Mouse (Mus musculus): Measurements from ENCODE around the gene Col23a1.

Col23a1 gene

DNA sequence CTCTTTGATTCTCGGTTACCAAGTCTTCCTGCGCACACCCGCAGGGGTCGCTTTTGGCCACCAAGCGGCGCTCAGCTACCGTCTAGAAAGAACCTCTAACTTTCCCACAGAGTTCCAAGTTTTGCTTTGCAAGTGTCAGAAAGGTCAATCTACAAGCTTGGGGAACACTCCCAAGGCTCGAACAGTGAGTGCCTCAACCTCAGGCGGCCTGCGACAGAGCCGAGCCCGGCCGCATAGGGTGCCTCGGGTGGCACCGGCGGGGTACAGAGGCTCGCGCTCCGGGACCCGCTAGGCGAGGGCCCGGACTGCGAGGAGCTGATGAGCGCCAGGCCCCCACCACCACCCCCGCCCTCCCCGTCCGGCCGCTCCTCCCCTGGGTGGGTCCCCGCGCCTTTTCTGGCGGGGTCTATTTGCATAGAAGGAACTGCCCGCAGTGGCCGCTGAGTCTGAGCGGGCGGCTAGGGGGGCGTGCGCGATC lies at the start of gene Col23a1:
Col23a1 (plus strand) TSS at position 357 of the 478 bp plus-strand sequence.
- DNase-seq (ENCODE audit: low spot score in 2 of 2) = peak in 1 of 2 experiments; percentile 57

DNA sequence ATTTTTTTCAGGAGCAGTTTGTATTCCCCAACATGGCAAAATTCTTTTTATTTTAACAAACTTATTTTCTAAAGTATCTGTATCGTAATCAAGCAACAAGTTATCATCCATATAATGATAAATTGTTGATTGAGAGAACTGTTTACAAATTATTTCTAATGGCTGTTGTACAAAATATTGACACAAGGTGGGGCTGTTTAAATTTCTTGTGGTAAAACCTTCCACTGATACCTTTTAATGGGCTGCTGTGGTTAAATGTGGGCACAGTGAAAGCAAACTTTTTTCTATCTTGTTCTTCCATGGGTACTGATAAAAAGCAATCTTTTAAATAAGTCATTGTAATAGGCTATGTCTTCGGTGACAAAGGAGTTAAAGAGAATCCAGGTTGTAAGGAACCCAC lies 46.8 kb upstream of the Col23a1 start:
- DNase-seq (ENCODE audit: low spot score in 2 of 2) = no peak

DNA sequence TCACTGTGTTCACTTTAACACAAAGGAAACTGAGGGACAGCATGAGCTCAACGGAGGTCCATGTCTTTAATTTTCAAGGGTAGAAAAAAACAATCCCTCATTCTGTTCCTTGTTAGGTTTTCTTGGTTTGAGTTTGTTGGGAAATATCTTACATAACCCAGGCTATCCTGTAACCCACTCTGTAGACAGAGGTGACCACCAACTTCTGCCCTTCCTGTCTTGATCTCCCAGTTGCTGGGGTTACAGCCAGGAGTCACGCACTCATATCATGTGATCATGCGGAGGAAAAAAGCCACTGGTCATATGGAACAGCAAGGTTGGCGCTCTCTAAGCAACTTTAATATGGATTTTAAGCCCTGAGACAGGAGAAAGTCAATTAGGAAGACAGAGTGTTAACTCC lies 32.7 kb upstream of the Col23a1 start:
- no peak for DNase-seq (ENCODE audit: low spot score in 2 of 2)

- no peak for DNase-seq (ENCODE audit: low spot score in 2 of 2)
Measured at GRCm38 (mm10) chr11:51261680-51262219, 28.0 kb upstream of the Col23a1 start, which contains the start of gene Clk4. Gene Clk4, plus strand, starts transcription at chr11:51261730.

DNA sequence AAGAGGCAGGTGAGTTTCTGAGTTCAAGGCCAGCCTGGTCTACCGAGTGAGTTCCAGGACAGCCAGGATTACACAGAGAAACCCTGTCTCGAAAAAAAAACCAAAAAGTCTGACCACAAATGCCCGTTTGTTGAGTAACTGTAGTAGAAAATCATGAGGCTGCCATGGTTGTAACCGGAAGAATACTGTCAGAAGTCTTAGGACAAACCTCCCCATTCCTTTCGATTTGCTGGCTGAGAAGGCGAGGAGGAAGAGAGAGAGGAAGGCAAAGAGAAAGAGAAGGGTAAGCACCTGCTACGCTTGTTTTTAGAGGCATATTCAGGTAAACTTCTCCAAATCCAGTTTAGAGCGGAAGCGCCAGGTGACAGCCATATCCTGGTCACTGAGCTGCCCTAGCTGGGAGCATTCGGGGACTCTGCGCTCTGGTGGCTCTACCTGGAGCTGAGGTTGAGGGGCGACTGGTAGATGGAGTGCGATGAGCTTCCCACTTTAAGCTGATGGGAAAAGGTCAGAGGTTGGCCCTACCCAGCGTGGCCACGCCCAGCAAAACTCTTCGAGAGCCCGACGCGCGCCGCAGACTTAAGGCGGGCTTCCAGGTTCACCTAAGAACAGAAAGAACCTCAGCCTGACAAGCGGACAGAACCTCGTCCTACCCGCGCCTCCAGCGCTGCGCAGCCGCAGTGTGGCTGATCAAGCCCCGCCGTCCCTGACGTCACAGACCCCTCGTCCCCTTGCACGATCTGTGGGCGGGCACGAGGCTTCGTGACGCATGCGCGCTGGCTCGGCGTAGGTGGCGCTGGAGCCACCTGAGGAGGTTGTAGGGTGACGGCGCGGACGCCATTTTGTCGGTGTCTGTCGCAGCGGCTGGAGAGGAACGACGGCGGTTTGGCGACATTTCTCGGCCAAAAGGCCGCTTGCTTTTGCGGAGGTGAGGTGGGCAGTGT lies 27.1 kb upstream of the Col23a1 start, which contains the start of gene BC049762:
BC049762 (minus strand) TSS at position 705 of the 944 bp plus-strand sequence.
- DNase-seq (ENCODE audit: low spot score in 2 of 2) = peak; percentile 96 to 99

GRCm38 (mm10) chr11:51263286-51263831 lies 26.4 kb upstream of the Col23a1 start:
- DNase-seq (ENCODE audit: low spot score in 2 of 2) = peak in 1 of 2 experiments; percentile 44

- no peak for DNase-seq (ENCODE audit: low spot score in 2 of 2)
Measured at GRCm38 (mm10) chr11:51264352-51264751, 25.4 kb upstream of the Col23a1 start.

- no peak for DNase-seq (ENCODE audit: low spot score in 2 of 2)
Measured at GRCm38 (mm10) chr11:51265326-51265725, 24.4 kb upstream of the Col23a1 start.

- no peak for DNase-seq (ENCODE audit: low spot score in 2 of 2)
Measured at GRCm38 (mm10) chr11:51274418-51274817, 15.3 kb upstream of the Col23a1 start.

GRCm38 (mm10) chr11:51290066-51290955 lies 591 bp downstream of the Col23a1 start:
- no peak for DNase-seq (ENCODE audit: low spot score in 2 of 2)

DNA sequence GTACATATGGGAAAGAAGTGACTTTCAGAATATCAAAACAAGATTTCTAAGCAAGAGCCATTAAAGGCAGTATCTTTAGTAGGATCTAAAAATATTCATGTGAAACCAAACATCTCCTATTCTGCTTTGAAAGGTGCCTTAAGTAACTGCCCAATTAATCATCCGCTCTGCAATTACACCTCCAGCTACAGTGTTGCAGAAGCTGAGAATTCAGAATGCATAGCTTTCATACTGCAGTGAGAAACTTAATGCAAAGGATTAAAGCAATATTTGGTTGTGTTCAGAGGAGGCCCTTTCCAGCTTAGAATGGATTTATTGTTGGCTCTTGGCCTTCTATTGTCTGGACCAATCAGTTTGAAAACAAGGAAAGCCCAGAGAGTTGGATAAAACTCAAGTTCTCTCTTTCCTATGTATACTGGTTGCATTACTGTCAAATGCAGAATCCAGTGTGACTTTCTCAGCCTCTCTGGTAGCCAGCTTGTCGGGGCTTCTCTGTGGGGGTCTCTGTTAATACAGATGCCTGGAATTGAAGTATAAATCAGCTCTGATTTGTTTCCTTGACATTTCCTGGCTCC lies 4.3 kb downstream of the Col23a1 start:
- no peak for DNase-seq (ENCODE audit: low spot score in 2 of 2)

DNA sequence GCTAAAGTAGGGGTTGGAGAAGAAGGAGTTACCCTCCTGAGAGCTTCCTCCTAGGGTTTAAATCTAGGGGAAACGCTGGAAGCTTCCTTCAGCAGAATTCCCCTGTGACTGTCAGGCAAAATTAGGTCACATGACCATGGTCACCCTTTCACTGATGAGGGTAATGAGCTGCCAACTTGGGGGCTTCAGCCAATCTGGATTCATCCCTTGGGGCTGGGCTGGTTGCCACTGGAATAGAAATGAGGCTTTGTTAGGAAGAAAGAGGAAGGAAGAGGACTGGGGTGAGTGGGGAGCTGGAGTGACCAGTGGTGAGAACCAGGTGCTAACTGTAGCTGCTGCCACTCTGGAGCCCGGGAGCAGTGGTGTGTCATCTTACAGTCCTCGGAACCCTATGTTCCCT lies 6.0 kb downstream of the Col23a1 start:
- no peak for DNase-seq (ENCODE audit: low spot score in 2 of 2)

DNA sequence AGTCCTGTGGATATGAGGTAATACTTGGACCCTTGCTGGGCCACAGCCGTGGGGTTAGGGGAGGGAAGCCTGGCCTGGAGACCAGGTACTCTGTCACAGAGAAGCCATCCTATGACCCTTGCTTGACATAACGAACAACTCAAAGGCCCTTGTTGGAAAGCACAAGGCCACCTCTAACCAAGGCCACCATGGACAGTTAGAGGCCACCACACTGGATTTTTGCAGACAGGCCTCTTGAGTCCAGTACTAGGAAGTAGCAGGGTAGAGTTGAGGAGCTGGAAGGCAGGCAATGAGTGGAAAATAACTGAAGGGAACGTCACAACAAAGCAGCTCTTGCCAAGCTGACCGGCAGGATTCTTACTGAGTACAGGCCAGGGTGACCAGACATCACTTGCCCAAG lies 9.0 kb downstream of the Col23a1 start:
- DNase-seq (ENCODE audit: low spot score in 2 of 2) = no peak

GRCm38 (mm10) chr11:51302396-51302795 lies 12.7 kb downstream of the Col23a1 start:
- DNase-seq (ENCODE audit: low spot score in 2 of 2) = no peak

DNA sequence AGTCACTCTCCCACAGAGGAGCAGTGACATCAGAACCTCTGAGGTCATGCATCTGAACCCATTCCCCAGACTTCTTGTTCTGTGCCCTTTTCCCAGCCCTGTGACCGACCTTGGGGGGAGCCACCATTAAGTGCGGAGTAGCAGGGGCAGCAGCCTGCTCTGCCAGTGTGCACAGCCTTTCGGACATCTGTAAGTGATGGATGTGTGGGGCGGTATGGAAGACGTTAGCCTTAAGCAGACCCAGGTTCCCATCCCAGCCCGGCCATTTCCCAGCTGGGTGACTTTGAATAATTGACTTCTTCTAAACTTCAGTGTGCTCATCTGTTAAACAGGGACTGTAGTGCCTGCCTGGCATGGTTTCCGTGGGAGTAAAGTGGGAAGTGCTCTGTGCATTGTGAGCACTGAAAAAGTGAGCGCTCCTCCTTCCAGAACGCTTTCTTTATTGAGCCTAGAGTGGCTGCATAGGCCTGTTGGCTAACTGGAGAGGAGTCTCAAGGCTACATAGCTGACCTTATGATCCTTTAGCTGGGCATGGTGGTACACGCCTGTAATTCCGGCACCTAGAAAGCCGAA lies 14.3 kb downstream of the Col23a1 start:
- DNase-seq (ENCODE audit: low spot score in 2 of 2) = peak in 1 of 2 experiments; percentile 33

DNA sequence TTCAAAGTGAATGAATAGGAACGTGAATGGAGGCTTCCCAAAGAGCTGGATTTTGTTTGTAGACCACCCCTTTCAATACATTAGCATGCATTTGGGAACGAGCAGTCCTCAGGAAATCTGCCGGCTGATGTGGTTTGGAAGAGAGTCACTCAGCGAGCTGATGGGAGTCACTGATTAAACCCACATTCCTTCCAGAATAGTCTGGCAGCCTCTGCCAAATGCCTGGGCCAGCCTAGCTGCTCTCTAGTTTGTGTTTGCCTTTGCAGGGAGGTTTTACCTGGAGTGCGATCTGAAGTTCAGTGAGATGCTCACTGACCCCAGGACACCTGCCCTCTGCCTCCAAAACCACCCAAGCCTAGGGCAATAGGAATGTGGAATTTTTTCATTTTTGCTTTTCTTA lies 18.6 kb downstream of the Col23a1 start:
- no peak for DNase-seq (ENCODE audit: low spot score in 2 of 2)

DNA sequence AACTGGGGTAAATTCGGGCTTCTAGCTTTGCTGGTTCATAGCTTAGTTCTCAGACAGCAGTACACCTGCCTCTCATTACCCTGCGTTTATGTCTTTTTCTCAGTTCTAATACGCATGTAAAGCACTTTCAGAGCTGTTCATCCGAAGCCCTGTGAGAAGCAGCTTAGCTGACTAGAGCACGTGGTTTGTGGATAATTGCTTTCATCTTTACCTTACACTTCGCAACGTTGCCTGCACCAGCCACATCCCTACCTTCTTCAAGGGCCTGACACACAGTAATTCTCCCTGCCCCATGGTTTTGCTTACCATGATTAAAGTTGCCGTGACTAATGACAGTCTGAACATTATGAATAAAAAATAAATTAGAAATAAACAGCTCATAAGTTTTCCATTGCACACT lies 22.1 kb downstream of the Col23a1 start:
- no peak for DNase-seq (ENCODE audit: low spot score in 2 of 2)

- DNase-seq (ENCODE audit: low spot score in 2 of 2) = no peak
Measured at GRCm38 (mm10) chr11:51315991-51316810, 26.5 kb downstream of the Col23a1 start.

DNA sequence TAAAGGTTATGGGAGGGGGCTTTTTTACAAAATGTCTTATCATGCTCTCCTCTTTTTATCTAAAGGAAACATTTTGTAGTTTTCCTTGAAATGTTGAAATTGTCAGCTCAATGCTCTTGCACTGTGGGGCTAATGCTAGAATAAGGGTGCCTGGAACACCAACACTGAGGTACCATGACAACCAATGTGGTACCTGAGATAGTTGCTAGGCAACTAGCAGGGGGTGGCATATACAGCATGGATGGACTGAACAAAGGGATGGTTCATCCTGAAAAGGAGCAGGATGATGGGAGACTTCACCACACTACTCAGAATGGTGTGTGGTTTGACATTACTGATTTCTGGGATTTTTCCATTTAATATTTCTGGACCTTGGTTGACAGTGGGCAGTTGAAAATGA lies 30.9 kb downstream of the Col23a1 start:
- no peak for DNase-seq (ENCODE audit: low spot score in 2 of 2)

GRCm38 (mm10) chr11:51326908-51327307 lies 37.2 kb downstream of the Col23a1 start:
- no peak for DNase-seq (ENCODE audit: low spot score in 2 of 2)

Data from left cerebral cortex, adult 9 months (tissue).